Mouse (Mus musculus) bone marrow macrophage, adult 2 months (primary cell): ENCODE measurements around the gene Fgfr2.

Experiments
- CTCF ChIP-seq: IDR thresholded peaks from 2 replicates; pipeline ENCODE4 v1.5.1; 2012; ENCODE audit warnings: low read depth, mild to moderate bottlenecking, low read length, moderate library complexity
- POLR2A ChIP-seq: IDR thresholded peaks from 2 replicates; pipeline ENCODE4 v1.6.1; 2012; ENCODE audit warnings: mild to moderate bottlenecking, low read depth, low read length, borderline replicate concordance

- TF ChIP-seq CTCF = no peak
- TF ChIP-seq POLR2A = no peak
Observed at GRCm38 (mm10) chr7:132506226-132506625, 616.9 kb downstream of the Fgfr2 start.
